Mouse (Mus musculus): Measurements from ENCODE around the gene Amz2. TPM values are rescaled to one million over a fixed set of nuclear protein-coding genes. Genes with fewer than 3 reads are reported as not detected.

Amz2 gene
- polyA plus RNA-seq, 1 experiment from 2014 or later = 37.0 TPM

GRCm38 (mm10) chr11:109451169-109451568 is 25.4 kb downstream of the Amz2 start:
- no peak for ATAC-seq (ENCODE audit: insufficient read depth, low FRiP score)
- no peak overlapping the region for H3K9ac ChIP-seq (ENCODE audit: low read length)
- no peaks in the 10 kb centered on the region for H3K36me3 ChIP-seq (ENCODE audit: control insufficient read depth, insufficient read depth, low read length)
- H3K27me3 ChIP-seq (ENCODE audit: control insufficient read depth, insufficient read depth, low read length) = no peaks in the 10 kb centered on the region
- no peaks in the 10 kb centered on the region for H3K4me1 ChIP-seq (ENCODE audit: control insufficient read depth, insufficient read depth, low read length)
- no peaks in the 10 kb centered on the region for H3K9me3 ChIP-seq (replicated peaks; ENCODE audit: control insufficient read depth, low read length)
- WGBS = 69% methylated on average over 11 of the region's 11 CpGs
- no peak overlapping the region for H3K4me2 ChIP-seq (ENCODE audit: low read depth, low read length)
- no peak overlapping the region for H3K4me3 ChIP-seq (replicated peaks; ENCODE audit: low read length)
- H3K27ac ChIP-seq (ENCODE audit: low read length) = no peak overlapping the region

GRCm38 (mm10) chr11:109456261-109456660 is 30.5 kb downstream of the Amz2 start:
- WGBS = 86% methylated on average over 5 of the region's 5 CpGs
- ATAC-seq (ENCODE audit: insufficient read depth, low FRiP score) = no peak

GRCm38 (mm10) chr11:109458165-109458564 is 32.4 kb downstream of the Amz2 start:
- no peaks in the 10 kb centered on the region for H3K9me3 ChIP-seq (replicated peaks; ENCODE audit: control insufficient read depth, low read length)
- H3K9ac ChIP-seq (ENCODE audit: low read length) = no peak overlapping the region
- 95% methylated on average over 11 of the region's 11 CpGs for WGBS
- H3K4me2 ChIP-seq (ENCODE audit: low read depth, low read length) = no peak overlapping the region
- H3K27ac ChIP-seq (ENCODE audit: low read length) = no peak overlapping the region
- no peak for ATAC-seq (ENCODE audit: insufficient read depth, low FRiP score)
- H3K4me3 ChIP-seq (replicated peaks; ENCODE audit: low read length) = no peak overlapping the region
- no peaks in the 10 kb centered on the region for H3K27me3 ChIP-seq (ENCODE audit: control insufficient read depth, insufficient read depth, low read length)
- H3K36me3 ChIP-seq (ENCODE audit: control insufficient read depth, insufficient read depth, low read length) = no peaks in the 10 kb centered on the region
- no peaks in the 10 kb centered on the region for H3K4me1 ChIP-seq (ENCODE audit: control insufficient read depth, insufficient read depth, low read length)

More at GRCm38 (mm10) chr11:109456261-109456660, 30.5 kb downstream of the Amz2 start:
- Histone ChIP-seq H3K4me3 (replicated peaks; ENCODE audit: low read length) (no peak overlapping the region), H3K27ac (ENCODE audit: low read length) (no peak overlapping the region), H3K4me1 (ENCODE audit: control insufficient read depth, insufficient read depth, low read length) (no peaks in the 10 kb centered on the region), H3K36me3 (ENCODE audit: control insufficient read depth, insufficient read depth, low read length) (no peaks in the 10 kb centered on the region), H3K9ac (ENCODE audit: low read length) (no peak overlapping the region), H3K4me2 (ENCODE audit: low read depth, low read length) (no peak overlapping the region), H3K9me3 (replicated peaks; ENCODE audit: control insufficient read depth, low read length) (no peaks in the 10 kb centered on the region), H3K27me3 (ENCODE audit: control insufficient read depth, insufficient read depth, low read length) (no peaks in the 10 kb centered on the region)

- Histone ChIP-seq H3K4me1 (ENCODE audit: control insufficient read depth, insufficient read depth, low read length) (no peaks in the 10 kb centered on the region), H3K9me3 (replicated peaks; ENCODE audit: control insufficient read depth, low read length) (no peaks in the 10 kb centered on the region), H3K9ac (ENCODE audit: low read length) (no peak overlapping the region), H3K4me2 (ENCODE audit: low read depth, low read length) (no peak overlapping the region), H3K27me3 (ENCODE audit: control insufficient read depth, insufficient read depth, low read length) (no peaks in the 10 kb centered on the region), H3K27ac (ENCODE audit: low read length) (no peak overlapping the region), H3K36me3 (ENCODE audit: control insufficient read depth, insufficient read depth, low read length) (no peaks in the 10 kb centered on the region), H3K4me3 (replicated peaks; ENCODE audit: low read length) (no peak overlapping the region)
- 48% methylated on average over 5 of the region's 5 CpGs for WGBS
- no peak for ATAC-seq (ENCODE audit: insufficient read depth, low FRiP score)
Measured at GRCm38 (mm10) chr11:109460586-109460985, 34.8 kb downstream of the Amz2 start.

- Histone ChIP-seq H3K4me1 (ENCODE audit: control insufficient read depth, insufficient read depth, low read length) (no peaks in the 10 kb centered on the region), H3K27me3 (ENCODE audit: control insufficient read depth, insufficient read depth, low read length) (no peaks in the 10 kb centered on the region), H3K4me3 (replicated peaks; ENCODE audit: low read length) (no peak overlapping the region), H3K4me2 (ENCODE audit: low read depth, low read length) (no peak overlapping the region), H3K36me3 (ENCODE audit: control insufficient read depth, insufficient read depth, low read length) (no peaks in the 10 kb centered on the region), H3K9me3 (replicated peaks; ENCODE audit: control insufficient read depth, low read length) (no peaks in the 10 kb centered on the region), H3K27ac (ENCODE audit: low read length) (no peak overlapping the region), H3K9ac (ENCODE audit: low read length) (no peak overlapping the region)
- 87% methylated on average over 4 of the region's 4 CpGs for WGBS
- no peak for ATAC-seq (ENCODE audit: insufficient read depth, low FRiP score)
Measured at GRCm38 (mm10) chr11:109465068-109465467, 39.3 kb downstream of the Amz2 start.

GRCm38 (mm10) chr11:109466987-109467386 is 41.2 kb downstream of the Amz2 start:
- 45% methylated on average over 8 of the region's 8 CpGs for WGBS

GRCm38 (mm10) chr11:109468133-109468532 is 42.4 kb downstream of the Amz2 start:
- peaks cover 6% of the 10 kb centered on the region; the same call in 1 of the 2 replicates for H3K4me1 ChIP-seq (ENCODE audit: control insufficient read depth, insufficient read depth, low read length)
- ATAC-seq (ENCODE audit: insufficient read depth, low FRiP score) = no peak
- H3K9ac ChIP-seq (ENCODE audit: low read length) = no peak overlapping the region
- WGBS = 58% methylated on average over 5 of the region's 5 CpGs
- no peak overlapping the region for H3K27ac ChIP-seq (ENCODE audit: low read length)
- no peak overlapping the region for H3K4me2 ChIP-seq (ENCODE audit: low read depth, low read length)
- no peak overlapping the region for H3K4me3 ChIP-seq (replicated peaks; ENCODE audit: low read length)
- no peaks in the 10 kb centered on the region for H3K9me3 ChIP-seq (replicated peaks; ENCODE audit: control insufficient read depth, low read length)
- no peaks in the 10 kb centered on the region for H3K27me3 ChIP-seq (ENCODE audit: control insufficient read depth, insufficient read depth, low read length)
- no peaks in the 10 kb centered on the region for H3K36me3 ChIP-seq (ENCODE audit: control insufficient read depth, insufficient read depth, low read length)

More at GRCm38 (mm10) chr11:109466987-109467386, 41.2 kb downstream of the Amz2 start:
- Histone ChIP-seq H3K9me3 (replicated peaks; ENCODE audit: control insufficient read depth, low read length) (no peaks in the 10 kb centered on the region), H3K27me3 (ENCODE audit: control insufficient read depth, insufficient read depth, low read length) (no peaks in the 10 kb centered on the region), H3K4me1 (ENCODE audit: control insufficient read depth, insufficient read depth, low read length) (peaks cover 3% of the 10 kb centered on the region; the same call in 1 of the 2 replicates), H3K4me3 (replicated peaks; ENCODE audit: low read length) (no peak overlapping the region), H3K36me3 (ENCODE audit: control insufficient read depth, insufficient read depth, low read length) (no peaks in the 10 kb centered on the region), H3K4me2 (ENCODE audit: low read depth, low read length) (no peak overlapping the region), H3K27ac (ENCODE audit: low read length) (no peak overlapping the region), H3K9ac (ENCODE audit: low read length) (no peak overlapping the region)
- no peak for ATAC-seq (ENCODE audit: insufficient read depth, low FRiP score)

GRCm38 (mm10) chr11:109470170-109470569 is 44.4 kb downstream of the Amz2 start:
- WGBS = 49% methylated on average over 9 of the region's 9 CpGs
- no peaks in the 10 kb centered on the region for H3K36me3 ChIP-seq (ENCODE audit: control insufficient read depth, insufficient read depth, low read length)
- no peak for ATAC-seq (ENCODE audit: insufficient read depth, low FRiP score)
- no peaks in the 10 kb centered on the region for H3K27me3 ChIP-seq (ENCODE audit: control insufficient read depth, insufficient read depth, low read length)
- no peak overlapping the region for H3K27ac ChIP-seq (ENCODE audit: low read length)
- H3K9ac ChIP-seq (ENCODE audit: low read length) = no peak overlapping the region
- no peak overlapping the region for H3K4me3 ChIP-seq (replicated peaks; ENCODE audit: low read length)
- H3K4me1 ChIP-seq (ENCODE audit: control insufficient read depth, insufficient read depth, low read length) = peaks cover 6% of the 10 kb centered on the region; the same call in 1 of the 2 replicates
- H3K4me2 ChIP-seq (ENCODE audit: low read depth, low read length) = no peak overlapping the region
- H3K9me3 ChIP-seq (replicated peaks; ENCODE audit: control insufficient read depth, low read length) = no peaks in the 10 kb centered on the region

GRCm38 (mm10) chr11:109470921-109471861 is 45.4 kb downstream of the Amz2 start:
- 33% methylated on average over 15 of the region's 15 CpGs for WGBS
- ATAC-seq (ENCODE audit: insufficient read depth, low FRiP score) = no peak
- H3K4me3 ChIP-seq (replicated peaks; ENCODE audit: low read length) = peak overlapping the region; percentile 67
- H3K9me3 ChIP-seq (replicated peaks; ENCODE audit: control insufficient read depth, low read length) = no peaks in the 10 kb centered on the region
- H3K27me3 ChIP-seq (ENCODE audit: control insufficient read depth, insufficient read depth, low read length) = no peaks in the 10 kb centered on the region
- H3K9ac ChIP-seq (ENCODE audit: low read length) = peak overlapping the region; percentile 28; the same call in 1 of the 2 replicates
- H3K4me2 ChIP-seq (ENCODE audit: low read depth, low read length) = peak overlapping the region; percentile 87
- H3K27ac ChIP-seq (ENCODE audit: low read length) = peak overlapping the region; percentile 90
- no peaks in the 10 kb centered on the region for H3K36me3 ChIP-seq (ENCODE audit: control insufficient read depth, insufficient read depth, low read length)
- peaks cover 6% of the 10 kb centered on the region; the same call in 1 of the 2 replicates for H3K4me1 ChIP-seq (ENCODE audit: control insufficient read depth, insufficient read depth, low read length)
